Mouse (Mus musculus) heart, postnatal 25 days (tissue): Measurements from ENCODE around the gene Zfp422. TPM values are rescaled to one million over a fixed set of nuclear protein-coding genes. Genes with fewer than 3 reads are reported as not detected.

Source experiments
- DNase-seq: peaks from one replicate; pipeline ENCODE4 v3.0.0; 2022; ENCODE audit warnings: low spot score
- intact Hi-C: fragments of 180-260 bp; cut with DNase I; formaldehyde crosslinking; loops from one replicate; pipeline ENCODE4 v1.15.1; 2025
- total RNA-seq, 2 experiments: library from RNA; stranded (reverse); gene quantifications; 2 replicates each; pipeline ENCODE4 v1.2.3; 2021

Zfp422 gene
- 10 to 100 TPM; 19.0 to 20.8 TPM for total RNA-seq

GRCm38 (mm10) chr6:116628539-116629171 lies at the start of gene Zfp422:
Gene Zfp422, minus strand, starts transcription at chr6:116628999.
- intact Hi-C loops, result loop anchor here (5.0 kb wide), 1 partner anchor 139 kb away; no protein-coding TSS in a partner anchor

GRCm38 (mm10) chr6:116677321-116677720 lies 48.5 kb upstream of the Zfp422 start:
- intact Hi-C loops, result no loop called here
- DNase-seq, result no peak

More at GRCm38 (mm10) chr6:116628539-116629171, at the start of gene Zfp422:
- no peak for DNase-seq

- intact Hi-C loops, result no loop called here
- no peak for DNase-seq
Observed at GRCm38 (mm10) chr6:116676355-116676913, 47.6 kb upstream of the Zfp422 start.

GRCm38 (mm10) chr6:116674283-116674886 lies 45.6 kb upstream of the Zfp422 start:
- intact Hi-C loops, result no loop called here

GRCm38 (mm10) chr6:116673471-116674282 lies 44.9 kb upstream of the Zfp422 start, which contains the start of gene Rassf4:
Gene Rassf4, minus strand, starts transcription at chr6:116673952.
- intact Hi-C loops, result no loop called here
- peak; percentile 71 for DNase-seq

More at GRCm38 (mm10) chr6:116674283-116674886, 45.6 kb upstream of the Zfp422 start:
- DNase-seq, result no peak

- intact Hi-C loops, result no loop called here
- no peak for DNase-seq
Observed at GRCm38 (mm10) chr6:116672349-116672748, 43.5 kb upstream of the Zfp422 start.

GRCm38 (mm10) chr6:116671768-116672167 lies 43.0 kb upstream of the Zfp422 start:
- DNase-seq, result no peak
- intact Hi-C loops, result no loop called here

- no peak for DNase-seq
- intact Hi-C loops, result no loop called here
Observed at GRCm38 (mm10) chr6:116671031-116671430, 42.2 kb upstream of the Zfp422 start.

GRCm38 (mm10) chr6:116670144-116670543 lies 41.3 kb upstream of the Zfp422 start:
- DNase-seq, result no peak

GRCm38 (mm10) chr6:116668682-116669470 lies 40.1 kb upstream of the Zfp422 start:
- DNase-seq, result no peak
- intact Hi-C loops, result no loop called here

More at GRCm38 (mm10) chr6:116670144-116670543, 41.3 kb upstream of the Zfp422 start:
- intact Hi-C loops, result no loop called here

GRCm38 (mm10) chr6:116667382-116667781 lies 38.6 kb upstream of the Zfp422 start:
- intact Hi-C loops, result no loop called here
- no peak for DNase-seq

- DNase-seq, result no peak
- intact Hi-C loops, result no loop called here
Observed at GRCm38 (mm10) chr6:116666892-116667291, 38.1 kb upstream of the Zfp422 start.

GRCm38 (mm10) chr6:116666085-116666750 lies 37.4 kb upstream of the Zfp422 start:
- no peak for DNase-seq
- intact Hi-C loops, result no loop called here

GRCm38 (mm10) chr6:116664830-116665229 lies 36.0 kb upstream of the Zfp422 start:
- intact Hi-C loops, result no loop called here
- DNase-seq, result no peak

GRCm38 (mm10) chr6:116664031-116664430 lies 35.2 kb upstream of the Zfp422 start:
- no peak for DNase-seq
- intact Hi-C loops, result no loop called here

- intact Hi-C loops, result no loop called here
- no peak for DNase-seq
Observed at GRCm38 (mm10) chr6:116663364-116663763, 34.6 kb upstream of the Zfp422 start.

GRCm38 (mm10) chr6:116653684-116654454 lies 25.1 kb upstream of the Zfp422 start:
- no peak for DNase-seq
- intact Hi-C loops, result loop anchor here (5.0 to 10.0 kb wide), 4 partner anchors 37 to 1171 kb away; no protein-coding TSS in a partner anchor

GRCm38 (mm10) chr6:116653191-116653590 lies 24.4 kb upstream of the Zfp422 start:
- DNase-seq, result no peak
- intact Hi-C loops, result loop anchor here (5.0 to 10.0 kb wide), 4 partner anchors 36 to 1172 kb away; no protein-coding TSS in a partner anchor
